Mouse (Mus musculus): ENCODE measurements around the gene Rnf180. TPM values are rescaled to one million over a fixed set of nuclear protein-coding genes. Genes with fewer than 3 reads are reported as not detected.

Gene Rnf180
- 1.9 and 2.2 TPM in 2 replicates for polyA plus RNA-seq (2012; rRNA removed)

DNA sequence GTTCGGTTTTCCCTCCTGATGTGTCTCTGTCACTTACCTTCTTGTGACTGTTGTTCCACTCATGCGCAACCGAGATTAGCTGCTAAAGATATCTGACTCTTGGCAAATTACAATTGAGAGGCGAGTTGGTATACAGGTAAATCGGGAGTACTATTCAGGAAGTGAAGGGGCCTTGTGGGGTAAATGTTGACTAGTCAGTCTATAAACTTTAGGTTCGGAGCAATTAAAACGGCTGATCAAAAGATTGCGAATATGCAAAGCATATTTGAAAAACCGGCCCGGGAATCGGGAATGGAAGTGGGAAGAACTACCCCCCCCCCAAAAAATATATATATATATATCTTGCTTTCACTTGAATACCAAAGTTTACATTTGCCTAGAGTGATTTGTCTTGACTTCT is at the start of gene Rnf180:
Gene Rnf180, minus strand, starts transcription at position 101 of the 400 bp plus-strand sequence.

DNA sequence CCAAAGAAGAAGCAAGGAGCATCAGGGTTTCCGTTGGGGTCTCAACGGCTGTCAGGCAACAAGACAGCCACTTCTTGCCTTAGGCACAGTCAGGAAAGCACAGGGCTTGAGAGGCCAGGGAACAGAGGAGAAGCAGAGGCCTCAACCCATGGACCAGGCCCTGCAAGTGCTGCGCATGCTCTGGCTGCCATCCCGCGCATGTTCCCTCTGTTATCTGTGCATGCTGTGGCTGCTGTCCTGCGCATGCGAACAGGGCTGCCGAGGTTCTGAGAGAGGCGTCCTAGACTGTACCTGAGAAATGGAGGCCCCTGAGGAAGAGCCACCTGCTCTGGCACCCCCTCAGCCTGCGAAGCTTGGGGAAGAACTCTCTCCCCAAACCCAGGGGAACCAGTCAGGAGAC is 212.8 kb downstream of the Rnf180 start, which contains the start of gene 4933425L06Rik:
Gene 4933425L06Rik, plus strand, starts transcription at position 261 of the 400 bp plus-strand sequence.

Other genes starting within 250 kb of the Rnf180 start
- 1.2 and 1.5 TPM in 2 replicates for gene Rgs7bp, start 239.9 kb downstream of the Rnf180 start, polyA plus RNA-seq (2012; rRNA removed)
- gene 4933425L06Rik, start 212.7 kb downstream of the Rnf180 start, polyA plus RNA-seq (2012; rRNA removed) = not detected in 2 replicates
- not detected in 2 replicates for gene Htr1a, start 148.8 kb upstream of the Rnf180 start, polyA plus RNA-seq (2012; rRNA removed)